Mouse (Mus musculus) midbrain, embryonic 11.5 days (tissue): Measurements from ENCODE around the gene Tomm70a. TPM values are rescaled to one million over a fixed set of nuclear protein-coding genes. Genes with fewer than 3 reads are reported as not detected.

ENCODE experiments used
- ATAC-seq: fragments of 200-750 bp; cut with Nextera tagmentation; 2 replicates; pipeline ENCODE4 v1.8.0; 2017; ENCODE audit warnings: moderate TSS enrichment, moderate library complexity; ENCODE audit not compliant: low FRiP score
- DNase-seq: peaks from one replicate; pipeline ENCODE4 v3.0.0; 2015; ENCODE audit warnings: low spot score; ENCODE audit errors: missing footprints
- H3K27ac ChIP-seq: fragments of 300-500 bp; sonication (generic); 2 replicates; pipeline ENCODE4 v1.5.1; 2014; ENCODE audit warnings: low read depth, low read length
- H3K27me3 ChIP-seq: fragments of 300-500 bp; sonication (generic); 2 replicates; pipeline ENCODE4 v1.6.1; 2014; ENCODE audit warnings: mild to moderate bottlenecking, low read length, moderate library complexity, mixed read lengths; ENCODE audit not compliant: control insufficient read depth, insufficient read depth
- H3K36me3 ChIP-seq: fragments of 300-500 bp; sonication (generic); 2 replicates; pipeline ENCODE4 v1.6.1; 2014; ENCODE audit warnings: mild to moderate bottlenecking, low read length, moderate library complexity, mixed read lengths; ENCODE audit not compliant: control insufficient read depth, insufficient read depth
- H3K4me1 ChIP-seq: fragments of 300-500 bp; sonication (generic); 2 replicates; pipeline ENCODE4 v1.6.1; 2014; ENCODE audit warnings: low read length; ENCODE audit not compliant: control insufficient read depth, insufficient read depth
- H3K4me2 ChIP-seq: fragments of 300-500 bp; sonication (generic); 2 replicates; pipeline ENCODE4 v1.6.1; 2014; ENCODE audit warnings: mild to moderate bottlenecking, moderate library complexity
- H3K4me3 ChIP-seq: fragments of 300-500 bp; sonication (generic); 2 replicates; pipeline ENCODE4 v1.5.1; 2014; ENCODE audit warnings: low read depth, low read length
- H3K9ac ChIP-seq: fragments of 300-500 bp; sonication (generic); 2 replicates; pipeline ENCODE4 v1.6.1; 2014; ENCODE audit warnings: low read length
- H3K9me3 ChIP-seq: fragments of 300-500 bp; sonication (generic); 2 replicates; pipeline ENCODE4 v1.6.1; 2016; ENCODE audit warnings: low read length; ENCODE audit not compliant: control insufficient read depth
- WGBS: fragments of 180-500 bp; shearing (Covaris S2); extraction: QIAGEN DNeasy Blood & Tissue Kit; methylation state at CpG from one replicate; pipeline ENCODE4 v1.1.7; 2014; 5-methylcytosine and 5-hydroxymethylcytosine counted together
- polyA plus RNA-seq: library from polyadenylated mRNA; unstranded; fragments of >200 nt; fragmentation: Nextera tagmentation; extraction: Ambion mirVana; gene quantifications from 2 replicates; pipeline ENCODE4 v1.2.1, GENCODE M21; 2014

Gene Tomm70a
- polyA plus RNA-seq, 1 experiment from 2014 or later, result 67.9 TPM

GRCm38 (mm10) chr16:57131544-57131943, 10.0 kb downstream of the Tomm70a start:
- H3K9ac ChIP-seq, result no peak overlapping the region
- H3K4me1 ChIP-seq, result no peaks in the 10 kb centered on the region; the same call in 1 of the 2 replicates
- H3K4me2 ChIP-seq, result no peak overlapping the region
- DNase-seq, result no peak
- no peak overlapping the region for H3K4me3 ChIP-seq
- ATAC-seq, result no peak
- H3K9me3 ChIP-seq, result no peaks in the 10 kb centered on the region
- WGBS, result 53% methylated on average over 4 of the region's 4 CpGs
- H3K27me3 ChIP-seq, result no peaks in the 10 kb centered on the region
- peaks cover 4% of the 10 kb centered on the region; the same call in 1 of the 2 replicates for H3K36me3 ChIP-seq
- H3K27ac ChIP-seq, result no peak overlapping the region

GRCm38 (mm10) chr16:57132326-57132725, 10.8 kb downstream of the Tomm70a start:
- no peak overlapping the region for H3K27ac ChIP-seq
- DNase-seq, result no peak
- H3K4me1 ChIP-seq, result no peaks in the 10 kb centered on the region; the same call in 1 of the 2 replicates
- H3K9me3 ChIP-seq, result no peaks in the 10 kb centered on the region
- no peak for ATAC-seq
- H3K4me2 ChIP-seq, result no peak overlapping the region
- peaks cover 4% of the 10 kb centered on the region; the same call in 1 of the 2 replicates for H3K36me3 ChIP-seq
- H3K9ac ChIP-seq, result no peak overlapping the region
- WGBS, result 97% methylated on average over 1 of the region's 1 CpGs
- H3K4me3 ChIP-seq, result no peak overlapping the region
- H3K27me3 ChIP-seq, result no peaks in the 10 kb centered on the region

- Histone ChIP-seq H3K4me3 (no peak overlapping the region), H3K9ac (no peak overlapping the region), H3K27ac (no peak overlapping the region), H3K27me3 (no peaks in the 10 kb centered on the region), H3K4me1 (no peaks in the 10 kb centered on the region; the same call in 1 of the 2 replicates), H3K9me3 (no peaks in the 10 kb centered on the region), H3K36me3 (peaks cover 4% of the 10 kb centered on the region; the same call in 1 of the 2 replicates), H3K4me2 (no peak overlapping the region)
- WGBS, result 90% methylated on average over 6 of the region's 6 CpGs
- ATAC-seq, result no peak
- no peak for DNase-seq
These were observed 12.1 kb downstream of the Tomm70a start for GRCm38 (mm10) chr16:57133611-57134010.

GRCm38 (mm10) chr16:57144741-57145140, 23.2 kb downstream of the Tomm70a start:
- H3K4me1 ChIP-seq, result no peaks in the 10 kb centered on the region
- no peak overlapping the region for H3K4me3 ChIP-seq
- no peaks in the 10 kb centered on the region for H3K9me3 ChIP-seq
- H3K4me2 ChIP-seq, result no peak overlapping the region
- ATAC-seq (no peak), DNase-seq (no peak)
- no peaks in the 10 kb centered on the region for H3K27me3 ChIP-seq
- H3K9ac ChIP-seq, result no peak overlapping the region
- peaks cover 2% of the 10 kb centered on the region; the same call in 1 of the 2 replicates for H3K36me3 ChIP-seq
- H3K27ac ChIP-seq, result no peak overlapping the region
- 95% methylated on average over 5 of the region's 5 CpGs for WGBS

- no peak for ATAC-seq
- WGBS, result 96% methylated on average over 4 of the region's 4 CpGs
- no peak overlapping the region for H3K4me3 ChIP-seq
- H3K9me3 ChIP-seq, result no peaks in the 10 kb centered on the region
- no peak overlapping the region for H3K27ac ChIP-seq
- peaks cover 7% of the 10 kb centered on the region; the same call in 1 of the 2 replicates for H3K36me3 ChIP-seq
- H3K4me2 ChIP-seq, result no peak overlapping the region
- H3K9ac ChIP-seq, result no peak overlapping the region
- H3K4me1 ChIP-seq, result no peaks in the 10 kb centered on the region
- H3K27me3 ChIP-seq, result no peaks in the 10 kb centered on the region
- no peak for DNase-seq
These were observed 29.9 kb downstream of the Tomm70a start for GRCm38 (mm10) chr16:57151437-57151836.

GRCm38 (mm10) chr16:57155899-57156298, 34.4 kb downstream of the Tomm70a start:
- Histone ChIP-seq H3K4me3 (no peak overlapping the region), H3K4me1 (no peaks in the 10 kb centered on the region), H3K27me3 (no peaks in the 10 kb centered on the region), H3K4me2 (no peak overlapping the region), H3K9me3 (no peaks in the 10 kb centered on the region), H3K9ac (no peak overlapping the region), H3K27ac (no peak overlapping the region), H3K36me3 (peaks cover 2% of the 10 kb centered on the region)
- ATAC-seq, result no peak
- DNase-seq, result no peak

- H3K27ac ChIP-seq, result no peak overlapping the region
- H3K36me3 ChIP-seq, result peaks cover 2% of the 10 kb centered on the region
- no peak for ATAC-seq
- no peaks in the 10 kb centered on the region for H3K4me1 ChIP-seq
- no peak for DNase-seq
- H3K9me3 ChIP-seq, result no peaks in the 10 kb centered on the region
- no peak overlapping the region for H3K4me2 ChIP-seq
- no peak overlapping the region for H3K9ac ChIP-seq
- WGBS, result 86% methylated on average over 4 of the region's 4 CpGs
- H3K27me3 ChIP-seq, result no peaks in the 10 kb centered on the region
- no peak overlapping the region for H3K4me3 ChIP-seq
These were observed 35.6 kb downstream of the Tomm70a start for GRCm38 (mm10) chr16:57157076-57157475.

- Histone ChIP-seq H3K36me3 (no peaks in the 10 kb centered on the region; the same call in none of the 2 replicates), H3K4me2 (no peak overlapping the region), H3K9me3 (no peaks in the 10 kb centered on the region), H3K4me1 (no peaks in the 10 kb centered on the region), H3K4me3 (no peak overlapping the region), H3K27ac (no peak overlapping the region), H3K9ac (no peak overlapping the region), H3K27me3 (no peaks in the 10 kb centered on the region)
- no peak for DNase-seq
- no peak for ATAC-seq
- WGBS, result 83% methylated on average over 4 of the region's 4 CpGs
These were observed 36.2 kb downstream of the Tomm70a start for GRCm38 (mm10) chr16:57157728-57158127.

GRCm38 (mm10) chr16:57159835-57160234, 38.3 kb downstream of the Tomm70a start:
- WGBS, result 71% methylated on average over 7 of the region's 7 CpGs
- H3K36me3 ChIP-seq, result peaks cover 2% of the 10 kb centered on the region
- H3K4me3 ChIP-seq, result no peak overlapping the region
- H3K9me3 ChIP-seq, result no peaks in the 10 kb centered on the region
- H3K27me3 ChIP-seq, result no peaks in the 10 kb centered on the region
- no peaks in the 10 kb centered on the region for H3K4me1 ChIP-seq
- H3K9ac ChIP-seq, result no peak overlapping the region
- H3K4me2 ChIP-seq, result no peak overlapping the region
- DNase-seq (no peak), ATAC-seq (no peak)
- no peak overlapping the region for H3K27ac ChIP-seq
